Mouse (Mus musculus) olfactory bulb, adult 2 months (tissue): Measurements from ENCODE around the gene Ceacam19.

Experiments used
- CTCF ChIP-seq: fragments of 200-500 bp; IDR thresholded peaks from 2 replicates; pipeline ENCODE4 v1.5.1; 2012; ENCODE audit warnings: low read depth, mild to moderate bottlenecking, low read length, moderate library complexity; ENCODE audit not compliant: insufficient read depth
- POLR2A ChIP-seq: fragments of 200-500 bp; IDR thresholded peaks from 2 replicates; pipeline ENCODE4 v1.6.1; 2012; ENCODE audit warnings: mild to moderate bottlenecking, low read depth, low read length, moderate library complexity; ENCODE audit not compliant: insufficient read depth

DNA sequence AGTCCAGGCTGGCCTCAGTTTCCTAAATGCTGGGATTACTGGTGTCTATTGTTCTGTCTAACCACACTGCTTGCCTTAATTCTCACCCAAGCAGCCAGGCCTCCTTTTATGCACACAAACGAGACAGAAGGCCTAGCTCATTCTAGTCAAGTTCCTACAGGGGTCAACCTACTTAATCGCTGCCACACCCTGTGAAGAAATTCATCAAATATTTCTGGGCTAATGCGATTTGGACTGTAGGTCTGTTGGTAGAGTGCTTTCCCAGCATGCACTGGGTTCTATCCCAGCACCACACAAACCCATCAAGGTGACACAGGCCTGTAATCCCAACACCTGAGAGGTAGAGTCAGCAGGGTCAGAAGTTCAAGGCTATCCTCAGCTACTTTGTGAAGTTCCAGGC, 58.1 kb downstream of the Ceacam19 start:
- no peak for TF ChIP-seq CTCF
- no peak for TF ChIP-seq POLR2A
